Mouse (Mus musculus) CH12.LX (cell line): ENCODE results near the gene Bpifa2. TPM values are rescaled to one million over a fixed set of nuclear protein-coding genes. Genes with fewer than 3 reads are reported as not detected.
"Not testable (repeated sequence)": the region's sequence is repeated elsewhere in the genome, so short reads cannot be mapped to it uniquely, and the experiment has no call there.

Experiments
- DNase-seq: peaks from one replicate; pipeline ENCODE4 v3.0.0-alpha.2; 2013; ENCODE audit errors: extremely low read depth
- H3K27ac ChIP-seq: 2 replicates; pipeline ENCODE4 v1.5.1; 2012; ENCODE audit warnings: low read depth, mild to moderate bottlenecking, control low read depth, moderate library complexity; ENCODE audit not compliant: insufficient read depth
- H3K27me3 ChIP-seq: replicated peaks from 2 replicates; pipeline ENCODE3; 2012; ENCODE audit warnings: inconsistent platforms
- H3K36me3 ChIP-seq, 2 experiments: replicated peaks in 1 of 2; 2 replicates each; pipeline versions ENCODE3 to v1.6.1; 2012; ENCODE audit warnings: inconsistent platforms in 1 of 2, low read length in 1 of 2, mild to moderate bottlenecking in 1 of 2, mixed read lengths in 1 of 2, moderate library complexity in 1 of 2; ENCODE audit not compliant: control insufficient read depth in 1 of 2, insufficient read depth in 1 of 2
- H3K4me1 ChIP-seq, 2 experiments: 2 replicates each; pipeline ENCODE4 v1.6.1; 2012; ENCODE audit warnings: inconsistent platforms in 1 of 2, moderate library complexity in 1 of 2; ENCODE audit not compliant: insufficient read depth in 2 of 2, control insufficient read depth in 1 of 2
- H3K4me2 ChIP-seq: 2 replicates; pipeline ENCODE4 v1.6.1; 2012; ENCODE audit warnings: low read depth, mild to moderate bottlenecking, control low read depth; ENCODE audit not compliant: poor library complexity, insufficient read depth, severe bottlenecking
- H3K4me3 ChIP-seq, 3 experiments: fragments of 150-350 bp in 1 of 3; sonication (generic) in 1 of 3; replicated peaks in 1 of 3; 2 replicates each; pipeline versions ENCODE3 to v1.5.1; 2011 to 2012; ENCODE audit warnings: low read depth in 2 of 3, low read length in 2 of 3, mild to moderate bottlenecking in 2 of 3, moderate library complexity in 2 of 3, control low read depth in 1 of 3, improper control_type of control experiment in 1 of 3, inconsistent platforms in 1 of 3, mixed read lengths in 1 of 3; ENCODE audit not compliant: poor library complexity in 1 of 3
- H3K79me2 ChIP-seq: replicated peaks from 2 replicates; pipeline ENCODE4 v1.6.1; 2012; ENCODE audit warnings: mild to moderate bottlenecking, moderate library complexity; ENCODE audit not compliant: control insufficient read depth, poor library complexity, insufficient read depth, severe bottlenecking; ENCODE audit errors: extremely low read depth
- H3K9ac ChIP-seq: 2 replicates; pipeline ENCODE4 v1.6.1; 2012; ENCODE audit warnings: low read depth, mild to moderate bottlenecking, control low read depth, moderate library complexity; ENCODE audit not compliant: insufficient read depth
- H3K9me3 ChIP-seq: replicated peaks from 2 replicates; pipeline ENCODE3; 2012; ENCODE audit warnings: low read length, inconsistent platforms, mixed read lengths
- CHD1 ChIP-seq: IDR thresholded peaks from 2 replicates; pipeline ENCODE4 v1.6.1; 2012; ENCODE audit warnings: low read depth, low read length, improper control_type of control experiment, inconsistent platforms
- CHD2 ChIP-seq: IDR thresholded peaks from 2 replicates; pipeline ENCODE4 v1.6.1; 2011; ENCODE audit warnings: low read length, improper control_type of control experiment
- ELF1 ChIP-seq: IDR thresholded peaks from 2 replicates; pipeline ENCODE4 v1.6.1; 2014; ENCODE audit warnings: low read depth, mild to moderate bottlenecking, inconsistent platforms, low read length, improper control_type of control experiment
- HCFC1 ChIP-seq: IDR thresholded peaks from 2 replicates; pipeline ENCODE4 v1.6.1; 2012; ENCODE audit warnings: low read depth, mild to moderate bottlenecking, inconsistent platforms, low read length, improper control_type of control experiment
- JUN ChIP-seq: IDR thresholded peaks from 2 replicates; pipeline ENCODE4 v1.6.1; 2011; ENCODE audit warnings: low read depth, mild to moderate bottlenecking, low read length, improper control_type of control experiment, moderate library complexity; ENCODE audit not compliant: insufficient read depth
- JUND ChIP-seq: conservative IDR thresholded peaks from 2 replicates; pipeline ENCODE4 v1.6.1; 2011; ENCODE audit warnings: low read depth, low read length, improper control_type of control experiment
- MEF2A ChIP-seq: IDR thresholded peaks from 2 replicates; pipeline ENCODE4 v1.6.1; 2014; ENCODE audit warnings: low read depth, mild to moderate bottlenecking, inconsistent platforms, low read length, improper control_type of control experiment, borderline replicate concordance
- MXI1 ChIP-seq: IDR thresholded peaks from 2 replicates; pipeline ENCODE4 v1.6.1; 2011; ENCODE audit warnings: mild to moderate bottlenecking, low read depth, low read length, improper control_type of control experiment
- NELFE ChIP-seq: IDR thresholded peaks from 2 replicates; pipeline ENCODE4 v1.6.1; 2011; ENCODE audit warnings: low read depth, low read length, improper control_type of control experiment
- NRF1 ChIP-seq: IDR thresholded peaks from 2 replicates; pipeline ENCODE4 v1.6.1; 2014; ENCODE audit warnings: low read depth, mild to moderate bottlenecking, inconsistent platforms, low read length, improper control_type of control experiment, moderate library complexity
- PAX5 ChIP-seq: IDR thresholded peaks from 2 replicates; pipeline ENCODE4 v1.6.1; 2012; ENCODE audit warnings: low read length, inconsistent platforms, mixed read lengths
- RAD21 ChIP-seq: IDR thresholded peaks from 2 replicates; pipeline ENCODE4 v1.6.1; 2011; ENCODE audit warnings: low read depth, mild to moderate bottlenecking, low read length, improper control_type of control experiment, moderate library complexity
- RCOR1 ChIP-seq: conservative IDR thresholded peaks from 2 replicates; pipeline ENCODE4 v1.6.1; 2012; ENCODE audit warnings: low read depth, mild to moderate bottlenecking, inconsistent platforms, low read length, improper control_type of control experiment
- SIN3A ChIP-seq: IDR thresholded peaks from 2 replicates; pipeline ENCODE4 v1.6.1; 2012; ENCODE audit warnings: low read length, improper control_type of control experiment, inconsistent platforms
- SMC3 ChIP-seq: IDR thresholded peaks from 2 replicates; pipeline ENCODE4 v1.6.1; 2011; ENCODE audit warnings: low read depth, low read length, improper control_type of control experiment
- UBTF ChIP-seq: IDR thresholded peaks from 2 replicates; pipeline ENCODE4 v1.6.1; 2012; ENCODE audit warnings: low read depth, mild to moderate bottlenecking, inconsistent platforms, low read length, improper control_type of control experiment, moderate library complexity
- USF2 ChIP-seq: conservative IDR thresholded peaks from 2 replicates; pipeline ENCODE4 v1.6.1; 2011; ENCODE audit warnings: low read depth, low read length, improper control_type of control experiment
- dilution Hi-C: fragments of 300-500 bp; cut with MboI; formaldehyde crosslinking; loops from 2 replicates; pipeline ENCODE4 v1.14.3; 2020; ENCODE audit warnings: low sequenced_read_pairs; ENCODE audit not compliant: extremely low pct_unique_long_range_greater_than_20kb, extremely low pct_ligation_motif_present
- in situ Hi-C: fragments of 300-500 bp; cut with MboI; formaldehyde crosslinking; loops from 3 replicates; pipeline ENCODE4 v1.14.3; 2019; ENCODE audit warnings: low sequenced_read_pairs, low pct_ligation_motif_present, low pct_unique_long_range_greater_than_20kb, mixed read lengths
- polyA plus RNA-seq: library from polyadenylated mRNA; unstranded; fragments of >175 nt; gene quantifications from 2 replicates; pipeline ENCODE4 v1.2.1, GENCODE M21; 2012; ENCODE audit warnings: low read depth; ENCODE audit not compliant: insufficient read length
- total RNA-seq, 2 experiments: library from RNA; depleted of rRNA; stranded (reverse); fragments of 300-350 nt in 1 of 2; fragments of >200 nt in 1 of 2; gene quantifications; 2 replicates each; pipeline ENCODE4 v1.2.3; 2012 to 2014

The Bpifa2 gene
- total and polyA plus RNA-seq, 3 experiments: not detected

GRCm38 (mm10) chr2:154007381-154007780 lies 684 bp upstream of the Bpifa2 start (continued):
- TF ChIP-seq SMC3 (no peak), JUN (no peak)
- TF ChIP-seq, all 38 proteins: peak for 0

GRCm38 (mm10) chr2:154017990-154018389 lies 9.9 kb downstream of the Bpifa2 start:
- no peaks in the 10 kb centered on the region for H3K9me3 ChIP-seq
- no peak overlapping the region for H3K4me2 ChIP-seq
- peaks cover 57% of the 10 kb centered on the region for H3K27me3 ChIP-seq
- no peaks in the 10 kb centered on the region for H3K36me3 ChIP-seq
- TF ChIP-seq SIN3A: no peak
- no peak for TF ChIP-seq NELFE
- TF ChIP-seq USF2: no peak
- TF ChIP-seq CHD2: no peak
- TF ChIP-seq JUND: no peak
- no peak for TF ChIP-seq MEF2A
- no peak for TF ChIP-seq PAX5
- TF ChIP-seq ELF1: no peak
- TF ChIP-seq RCOR1: no peak
- TF ChIP-seq CHD1: no peak
- TF ChIP-seq UBTF: no peak
- no peak for TF ChIP-seq HCFC1
- no peak for TF ChIP-seq RAD21
- no peak for TF ChIP-seq NRF1
- TF ChIP-seq MXI1: no peak
- no peak overlapping the region for H3K27ac ChIP-seq
- H3K9ac ChIP-seq: no peak overlapping the region
- H3K4me1 ChIP-seq: no peaks in the 10 kb centered on the region
- dilution Hi-C loops (no loop called here), in situ Hi-C loops (no loop called here)
- no peak for DNase-seq
- H3K79me2 ChIP-seq: no peaks in the 10 kb centered on the region
- H3K4me3 ChIP-seq: no peak overlapping the region

GRCm38 (mm10) chr2:154024676-154025075 lies 16.6 kb downstream of the Bpifa2 start:
- H3K9me3 ChIP-seq, DNase-seq, dilution Hi-C loops, H3K4me3 ChIP-seq, in situ Hi-C loops, H3K4me2 ChIP-seq, H3K79me2 ChIP-seq, H3K27ac ChIP-seq, H3K9ac ChIP-seq, H3K4me1 ChIP-seq, H3K36me3 ChIP-seq: not testable (repeated sequence)
- peaks cover 35% of the 10 kb centered on the region for H3K27me3 ChIP-seq
